Mouse (Mus musculus) activated CD4-positive, CD25-positive, alpha-beta regulatory T cell (primary cell): ENCODE measurements around the gene 4930503B20Rik. TPM values are rescaled to one million over a fixed set of nuclear protein-coding genes. Genes with fewer than 3 reads are reported as not detected.

Source experiments
- polyA plus RNA-seq, 2 experiments: library from polyadenylated mRNA; unstranded; fragments of 100-300 nt; shearing (Covaris generic); gene quantifications; one replicate each; pipeline ENCODE4 v1.2.1; 2017

The 4930503B20Rik gene
- polyA plus RNA-seq = under 1 TPM in 1 of 2 experiments, not detected in 1; 0.79 TPM

DNA sequence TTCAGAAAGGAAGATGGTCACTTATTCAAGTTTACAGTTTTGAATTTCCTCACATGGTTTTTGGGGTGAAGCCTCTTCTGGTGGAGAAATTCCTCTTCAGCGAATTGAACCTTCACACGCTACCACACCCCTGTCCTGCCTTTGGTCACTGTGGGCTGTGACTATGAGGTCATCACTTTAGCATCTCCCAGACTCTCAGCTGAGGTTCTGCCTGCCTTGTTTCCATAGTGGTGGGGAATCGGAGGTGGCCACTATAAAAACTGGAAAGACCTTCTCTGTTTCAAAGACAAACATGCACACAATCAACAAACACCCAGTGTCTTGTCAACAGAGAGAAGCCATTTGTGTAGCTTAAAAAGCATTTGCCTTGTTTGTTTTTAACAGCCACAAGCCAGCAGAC is at the start of gene 4930503B20Rik:
4930503B20Rik (minus strand) TSS at position 101 of the 400 bp plus-strand sequence.

DNA sequence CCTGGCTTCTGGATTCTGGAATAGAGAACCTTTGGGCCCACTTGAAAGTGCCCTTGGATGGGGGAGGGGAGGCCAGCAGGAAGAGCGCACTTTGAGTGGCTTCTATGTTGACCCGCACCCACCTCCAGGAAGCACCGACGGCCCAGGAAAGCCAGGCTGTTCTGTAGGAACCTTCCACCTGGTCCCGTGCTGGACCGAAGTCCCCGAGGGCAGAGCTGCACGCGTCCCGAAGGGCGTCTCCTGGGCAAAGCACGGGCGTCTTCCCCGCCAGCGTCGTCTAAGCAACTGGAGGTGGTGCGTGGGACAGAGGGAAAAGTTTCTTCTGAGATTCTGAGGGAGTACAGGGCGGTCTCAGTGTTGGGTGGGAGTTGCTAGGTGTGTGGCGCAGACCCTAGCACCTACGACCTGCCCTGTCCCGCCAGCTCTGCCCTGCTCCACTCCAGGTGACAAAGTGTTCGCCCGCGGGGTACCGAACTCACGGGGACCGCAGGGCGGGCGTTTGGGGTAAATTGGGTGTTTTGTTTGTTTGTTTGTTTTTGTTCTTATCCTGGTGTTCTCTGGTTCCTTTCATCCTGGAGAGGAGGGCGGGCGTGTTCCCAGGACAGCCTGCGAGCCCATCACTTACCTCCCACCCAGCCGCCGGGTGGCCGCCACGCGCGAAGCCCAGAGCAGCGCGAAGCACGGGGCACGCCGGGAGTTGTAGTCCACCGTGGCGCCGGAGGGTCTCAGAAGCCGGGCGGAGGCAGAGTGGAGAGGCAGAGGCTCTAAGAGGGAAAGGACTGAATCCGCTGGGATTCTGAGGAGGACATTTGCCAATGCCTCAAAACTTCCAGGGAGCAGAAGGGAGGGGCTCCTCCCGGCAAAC is 33.9 kb upstream of the 4930503B20Rik start, which contains the start of gene Samd13:
Samd13 (minus strand) TSS at position 782 of the 865 bp plus-strand sequence.

DNA sequence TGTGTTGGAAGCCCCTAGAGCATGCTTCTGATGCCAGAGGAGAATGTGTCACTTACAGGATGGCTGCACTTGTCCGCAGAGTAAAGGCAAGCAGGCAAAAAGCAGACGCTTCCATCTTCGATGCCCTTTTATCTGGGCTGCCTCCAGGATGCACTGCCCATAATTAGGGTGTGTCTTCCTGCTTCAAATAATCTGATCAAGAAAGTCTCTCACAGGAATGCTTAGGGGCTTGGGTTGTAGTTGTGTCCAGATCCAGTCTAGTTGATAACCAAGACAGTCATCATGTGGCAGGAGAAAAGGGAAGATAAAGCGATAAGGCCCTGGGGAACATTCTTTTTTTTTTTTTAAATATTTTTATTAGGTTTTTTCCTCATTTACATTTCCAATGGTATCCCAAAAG is 35.6 kb downstream of the 4930503B20Rik start, which contains the start of gene Dnase2b:
Dnase2b (minus strand) TSS at position 101 of the 400 bp plus-strand sequence.

Other genes starting within 250 kb of the 4930503B20Rik start
- gene Ssx2ip, start 246.7 kb downstream of the 4930503B20Rik start, polyA plus RNA-seq = 1 to 10 TPM; 2.6 to 3.2 TPM
- 1 to 10 TPM; 9.0 to 9.3 TPM for gene Ctbs, start 201.5 kb downstream of the 4930503B20Rik start, polyA plus RNA-seq
- gene Spata1, start 151.6 kb downstream of the 4930503B20Rik start, polyA plus RNA-seq = 1 to 10 TPM; 7.1 to 9.2 TPM
- 100 to 1,000 TPM; 436 to 441 TPM for gene Gng5, start 151.5 kb downstream of the 4930503B20Rik start, polyA plus RNA-seq
- 10 to 100 TPM; 60.1 to 84.2 TPM for gene Rpf1, start 129.9 kb downstream of the 4930503B20Rik start, polyA plus RNA-seq
- gene Uox, start 80.9 kb downstream of the 4930503B20Rik start, polyA plus RNA-seq = under 1 TPM in 1 of 2 experiments, not detected in 1; 0.44 TPM
- not detected for gene Dnase2b, start 35.7 kb downstream of the 4930503B20Rik start, polyA plus RNA-seq
- gene Samd13, start 34.3 kb upstream of the 4930503B20Rik start, polyA plus RNA-seq = under 1 TPM in 1 of 2 experiments, not detected in 1; 0.84 TPM
- 100 to 1,000 TPM; 131 to 134 TPM for gene Prkacb, start 161.7 kb upstream of the 4930503B20Rik start, polyA plus RNA-seq
- under 1 TPM in 1 of 2 experiments, not detected in 1; 0.07 TPM for gene Ttll7, start 201.1 kb upstream of the 4930503B20Rik start, polyA plus RNA-seq